Mouse (Mus musculus) brain, adult 10 weeks (tissue): ENCODE measurements around the gene Trat1. TPM values are rescaled to one million over a fixed set of nuclear protein-coding genes. Genes with fewer than 3 reads are reported as not detected.

Source experiments
- polyA plus RNA-seq: library from polyadenylated mRNA; stranded (reverse); fragments of 350-450 nt; fragmentation: Illumina TruSeq; extraction: RNeasy Lipid Tissue Mini Kit (QIAGEN cat#74804); gene quantifications from one replicate; pipeline ENCODE4 v1.2.3, GENCODE M21; 2015; ENCODE audit warnings: low read depth, low replicate concordance

Gene Trat1
- 0.12 TPM for polyA plus RNA-seq

DNA sequence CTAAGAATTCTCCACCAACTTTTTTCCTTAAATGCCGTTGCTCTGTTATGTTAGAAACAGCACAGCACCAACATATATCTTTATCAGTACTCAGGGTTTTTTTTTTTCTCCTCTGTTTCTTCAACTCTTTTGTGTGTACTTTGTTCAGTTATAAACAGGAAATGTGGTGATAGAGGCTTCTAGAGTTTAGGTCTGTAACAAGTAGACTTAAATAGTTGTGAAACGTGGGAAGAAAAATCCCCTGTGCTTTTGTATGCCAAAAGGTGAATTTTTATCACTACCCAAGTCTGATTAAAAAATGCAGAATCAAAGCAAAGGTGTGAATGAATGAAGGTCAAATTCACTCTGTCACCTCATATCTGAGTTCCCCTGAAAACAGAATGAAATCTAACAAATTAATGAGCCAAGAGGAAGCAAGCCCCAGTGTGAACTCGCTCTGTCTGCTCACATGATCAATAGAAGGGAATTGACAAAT lies at the start of gene Trat1:
TSS of gene Trat1 (minus strand) at position 51 of the 475 bp plus-strand sequence.

DNA sequence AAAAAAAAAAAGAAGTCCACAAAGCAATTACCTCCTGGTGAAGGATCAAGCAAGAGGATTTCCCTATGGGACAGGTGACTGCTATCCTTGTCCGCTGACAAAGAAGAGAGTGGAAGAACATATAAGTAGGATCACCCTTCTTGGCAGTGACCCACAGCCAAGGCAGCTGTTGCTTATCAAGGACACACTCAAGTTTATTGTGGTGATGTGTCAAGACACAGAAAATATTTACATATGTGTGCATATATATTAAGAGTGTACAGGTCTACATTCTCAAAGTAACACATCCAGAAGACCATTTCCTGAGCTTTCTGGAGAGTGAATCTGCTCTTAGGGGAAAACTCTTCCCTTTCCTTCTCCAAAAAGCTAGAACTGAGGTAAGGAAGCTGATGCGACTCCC lies 44.9 kb upstream of the Trat1 start, which contains the start of gene Retnlb:
TSS of gene Retnlb (plus strand) at position 162 of the 400 bp plus-strand sequence.

Other genes starting within 250 kb of the Trat1 start
- not detected for gene Retnlb, start 44.8 kb upstream of the Trat1 start, polyA plus RNA-seq
- gene Retnla, start 70.5 kb upstream of the Trat1 start, polyA plus RNA-seq = not detected
- gene Retnlg, start 100.6 kb upstream of the Trat1 start, polyA plus RNA-seq = not detected
- 78.1 TPM for gene Dzip3, start 222.1 kb upstream of the Trat1 start, polyA plus RNA-seq
- 3.6 TPM for gene Cip2a, start 222.2 kb upstream of the Trat1 start, polyA plus RNA-seq